Mouse (Mus musculus) c-Kit-positive CD71-negative TER-119-negative erythroid progenitor cells, embryonic 14.5 days (primary cell): ENCODE measurements around the gene Ccdc113.

Experiments
- DNase-seq: peaks from one replicate; pipeline ENCODE4 v3.0.0-alpha.2; 2013; ENCODE audit warnings: low read depth

Ccdc113 gene

DNA sequence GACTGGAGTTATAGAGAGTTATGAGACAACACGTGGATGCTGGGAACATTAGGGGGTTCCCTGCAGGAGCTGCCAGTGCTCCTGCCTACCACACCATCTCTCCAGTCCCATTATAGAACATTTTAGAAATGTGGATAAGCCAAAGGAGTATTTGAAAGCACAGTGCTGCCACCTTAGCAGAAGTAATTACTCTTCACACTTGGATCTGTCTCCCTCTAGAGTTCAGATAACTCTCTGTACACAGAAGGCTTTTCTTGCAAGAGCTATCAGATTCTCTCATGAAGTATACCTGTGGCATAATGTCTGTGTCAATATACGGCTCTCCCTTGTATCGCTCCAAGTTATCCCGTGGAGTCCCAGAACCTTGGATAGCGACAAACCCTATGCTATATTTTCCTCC is 5.6 kb downstream of the Ccdc113 start:
- no peak for DNase-seq

DNA sequence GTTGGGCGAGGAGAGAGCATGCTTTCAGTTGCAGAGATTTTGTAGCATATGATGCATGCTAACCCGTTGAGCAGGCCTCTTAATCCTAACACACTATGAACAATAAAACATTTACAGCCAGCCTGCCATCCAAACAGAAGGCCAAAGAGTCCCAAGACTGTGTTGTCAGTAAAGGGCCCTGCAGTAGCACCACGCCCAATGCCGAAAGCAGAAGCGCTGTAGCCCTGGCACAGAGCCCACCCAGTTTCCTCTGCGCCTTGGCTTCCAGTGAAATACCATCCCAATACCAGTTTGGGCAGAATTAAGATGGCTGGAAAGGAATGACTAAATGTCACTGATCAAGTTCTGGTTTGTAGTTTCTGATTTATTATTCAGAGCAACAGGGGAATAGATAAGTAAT is 8.3 kb downstream of the Ccdc113 start:
- DNase-seq: no peak

DNA sequence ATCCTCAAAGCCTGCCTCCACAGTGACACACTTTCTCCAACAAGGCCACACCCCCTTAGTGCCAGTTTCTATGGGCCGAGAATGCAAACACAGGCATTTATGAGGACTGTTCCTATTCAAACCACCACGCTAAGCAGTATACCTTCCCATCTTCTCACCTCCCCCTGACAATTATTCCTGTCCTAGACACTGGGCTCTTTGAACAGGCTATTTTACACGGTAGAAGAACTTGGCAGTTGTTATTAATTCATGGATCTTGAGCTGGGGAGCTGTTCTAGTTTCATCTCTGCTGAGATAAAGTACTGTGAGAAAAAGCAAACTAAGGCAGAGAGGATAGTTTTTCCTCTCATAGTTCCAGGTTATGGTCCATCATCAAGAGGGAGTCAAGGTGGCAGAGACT is 9.2 kb downstream of the Ccdc113 start:
- DNase-seq: no peak

DNA sequence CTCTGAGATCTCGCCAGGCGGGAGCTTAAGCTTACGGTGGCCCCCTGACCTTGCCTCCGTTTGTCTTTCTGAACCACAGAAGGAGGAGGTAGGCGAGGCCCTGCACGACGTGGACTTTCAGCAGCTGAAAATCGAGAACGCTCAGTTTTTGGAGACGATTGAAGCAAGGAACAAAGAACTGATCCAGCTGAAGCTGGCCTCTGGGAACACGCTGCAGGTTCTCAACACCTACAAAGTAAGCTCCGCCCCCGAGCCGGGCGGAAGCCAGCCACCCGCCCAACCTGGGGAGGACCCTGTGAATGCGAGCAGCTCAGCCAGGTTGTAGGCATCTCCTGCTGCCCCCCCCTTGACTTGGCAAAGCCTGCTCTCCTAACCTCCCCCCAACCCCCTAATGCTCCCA is 11.9 kb downstream of the Ccdc113 start:
- DNase-seq: no peak

DNA sequence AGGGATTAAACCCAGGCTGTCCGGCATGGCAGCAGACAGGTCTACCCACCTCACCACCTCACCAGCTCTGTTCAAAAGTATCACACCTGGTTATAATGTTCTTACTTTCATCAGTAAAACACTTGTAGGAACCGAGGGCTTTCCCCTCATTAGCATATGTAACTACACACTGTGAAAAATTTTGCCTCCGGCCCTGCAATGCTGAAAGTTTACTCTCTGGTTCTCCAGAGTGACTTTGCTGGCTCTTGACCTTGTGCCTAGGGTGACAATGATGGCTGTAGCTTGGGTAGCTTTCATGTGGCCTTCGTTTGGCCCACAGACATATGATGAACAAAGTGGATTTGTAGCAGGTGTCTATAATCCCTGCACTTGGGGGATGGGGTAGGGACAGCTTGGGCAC is 13.1 kb downstream of the Ccdc113 start:
- no peak for DNase-seq

DNA sequence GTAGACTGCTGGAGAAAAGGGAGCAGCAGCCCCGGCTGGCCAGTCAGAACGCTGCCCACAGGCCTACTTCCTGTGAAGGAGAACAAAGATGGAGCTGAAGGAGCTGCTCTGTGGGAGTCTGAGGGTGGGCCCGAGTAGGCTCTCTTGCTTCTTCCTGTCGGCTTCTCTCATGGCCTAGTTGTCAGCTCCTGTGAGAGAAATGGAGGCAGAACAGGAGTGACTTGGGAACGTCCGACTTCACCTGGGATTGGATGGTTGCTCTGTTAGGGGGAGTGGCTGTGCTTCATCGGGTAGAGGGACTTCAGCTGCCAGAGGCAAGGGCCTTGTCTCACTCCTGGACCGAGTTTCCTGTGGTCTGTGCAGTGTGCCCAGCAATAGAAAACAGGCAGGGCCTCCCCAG is 14.0 kb downstream of the Ccdc113 start:
- no peak for DNase-seq

DNA sequence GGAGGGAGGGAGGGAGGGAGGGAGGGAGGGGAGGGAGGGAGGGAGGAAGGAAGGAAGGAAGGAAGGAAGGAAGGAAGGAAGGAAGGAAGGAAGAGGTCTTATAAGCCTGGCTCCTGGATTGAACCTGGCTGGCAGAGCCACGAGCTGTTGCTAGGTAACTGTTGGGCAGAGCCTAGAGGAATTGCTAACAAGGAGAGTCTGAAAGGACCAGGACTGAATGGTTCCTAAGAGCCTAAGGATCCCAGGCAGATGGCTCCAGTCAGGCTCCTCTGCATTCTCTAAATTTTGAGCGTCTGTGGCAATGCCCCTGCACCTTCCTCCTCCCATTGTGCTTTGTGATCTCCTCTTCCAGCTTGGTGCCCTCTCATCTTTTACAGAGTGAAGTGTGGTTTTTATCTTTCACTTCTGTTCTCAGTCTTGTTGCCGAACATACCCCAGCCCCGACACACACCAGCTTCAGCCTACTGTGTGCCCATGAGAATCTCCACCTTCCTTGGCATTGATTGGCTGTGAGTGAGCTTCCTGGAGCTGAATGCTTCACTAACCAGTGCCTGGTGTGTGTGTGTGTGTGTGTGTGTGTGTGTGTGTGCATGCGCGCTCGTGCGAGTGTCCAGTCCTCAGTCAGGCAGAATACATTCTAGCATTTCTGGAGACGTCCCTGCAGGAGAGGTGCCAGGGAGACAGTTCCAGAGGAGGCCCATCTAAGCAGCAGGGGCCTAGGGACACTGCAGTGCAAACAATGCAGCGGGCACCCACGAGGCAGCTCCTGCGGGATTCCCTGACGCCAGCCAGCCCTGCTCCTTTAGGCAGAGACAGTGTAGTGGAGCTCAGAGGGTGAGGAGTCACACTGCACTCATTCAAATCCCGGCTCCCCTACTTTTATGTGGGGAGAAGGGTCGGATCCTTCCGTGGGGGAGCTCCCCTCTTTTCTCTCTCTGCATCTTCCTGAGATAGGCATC is 16.3 kb downstream of the Ccdc113 start:
- DNase-seq: no peak

DNA sequence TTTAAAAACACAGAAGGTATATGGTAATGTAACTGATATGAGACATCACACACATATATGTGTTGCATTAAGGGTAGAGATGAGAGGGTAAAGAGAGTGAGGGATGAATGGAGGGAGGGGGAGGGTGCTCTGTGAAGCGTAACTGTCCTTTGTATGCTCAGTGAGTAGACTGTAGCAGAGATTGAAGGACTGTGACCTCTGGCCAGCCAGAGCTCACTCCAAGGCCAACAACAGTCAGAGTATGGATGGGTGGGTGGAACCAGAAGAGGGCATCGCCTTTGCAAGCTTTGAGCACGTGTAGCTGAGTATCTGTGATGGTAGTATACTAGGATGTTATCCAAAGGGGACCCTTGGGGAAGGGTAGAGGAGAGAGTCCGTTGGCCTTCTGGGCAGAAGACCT is 17.7 kb downstream of the Ccdc113 start:
- DNase-seq: no peak

DNA sequence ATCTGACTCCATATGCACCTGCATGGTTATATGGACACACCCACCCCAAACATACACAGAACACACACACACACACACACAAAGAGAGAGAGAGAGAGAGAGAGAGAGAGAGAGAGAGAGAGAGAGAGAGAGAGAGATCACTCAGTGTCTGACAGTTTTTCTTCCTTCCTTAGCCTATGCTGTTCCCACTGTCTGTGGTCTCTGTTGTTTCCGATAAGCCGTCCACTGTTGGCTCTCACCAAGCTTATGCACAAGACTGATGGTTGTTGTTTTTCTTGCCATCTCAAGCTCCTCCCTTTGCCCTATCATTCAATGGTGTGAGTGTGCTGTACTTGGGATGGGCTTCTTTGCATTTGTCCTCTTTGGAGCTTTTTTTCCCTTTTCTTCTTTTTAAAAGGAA is 22.1 kb downstream of the Ccdc113 start:
- DNase-seq: no peak

DNA sequence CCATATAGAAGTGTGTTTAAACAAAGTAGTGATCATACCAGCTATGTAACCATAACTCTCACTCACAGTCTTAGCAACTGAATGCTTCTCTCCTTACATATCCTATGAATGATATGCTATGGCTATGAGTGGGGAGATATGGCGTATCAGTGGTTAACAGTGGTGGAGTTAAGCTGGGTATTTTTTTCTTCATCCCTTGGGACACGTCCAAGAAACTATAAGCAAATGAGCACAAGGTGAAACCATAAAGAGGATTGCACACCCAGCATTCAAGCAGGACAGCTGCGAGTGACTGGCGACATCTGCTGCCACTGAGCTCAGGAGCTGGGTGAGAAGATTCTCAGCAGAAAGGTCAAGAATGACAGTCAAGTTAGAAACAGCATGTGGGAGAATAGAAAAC is 32.3 kb downstream of the Ccdc113 start:
- no peak for DNase-seq

DNA sequence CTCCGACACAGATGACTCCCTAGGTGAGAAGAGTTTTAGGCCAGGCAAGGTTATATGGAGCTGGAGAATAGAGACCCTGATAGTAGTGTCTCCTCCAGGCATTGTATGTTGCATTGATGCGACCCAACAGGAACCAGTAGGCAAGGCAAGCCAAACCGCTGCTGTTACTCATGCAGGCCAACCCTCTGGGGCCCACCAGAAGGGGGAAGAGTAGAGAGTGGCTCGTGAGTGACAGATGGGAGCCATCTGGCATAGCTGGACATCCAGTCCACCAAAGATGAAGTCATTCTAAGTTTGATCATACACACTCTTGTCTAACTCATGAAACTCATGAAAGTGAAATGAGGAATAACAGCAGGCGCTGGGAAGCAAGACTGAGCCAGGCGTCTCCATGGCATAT is 32.9 kb downstream of the Ccdc113 start:
- DNase-seq: no peak

DNA sequence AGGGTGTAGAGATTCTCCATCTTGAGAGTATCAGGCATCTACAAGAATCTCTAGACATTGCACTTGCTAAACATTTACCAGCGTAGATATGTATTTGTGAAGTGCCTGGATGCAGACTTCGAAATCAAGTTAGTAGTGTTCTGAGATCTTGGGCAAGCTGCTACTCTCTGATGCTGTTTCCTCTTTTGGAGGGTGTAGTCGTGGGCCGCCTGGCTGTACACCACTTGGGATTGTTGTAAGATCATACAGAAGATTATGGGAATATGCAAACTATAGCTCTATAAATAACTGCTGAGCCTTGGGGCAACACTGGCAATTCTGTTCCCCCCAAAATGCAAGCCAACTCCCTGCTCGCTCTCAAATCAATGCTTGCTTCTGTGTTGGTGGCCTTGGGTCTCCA is 39.3 kb downstream of the Ccdc113 start:
- DNase-seq: no peak

DNA sequence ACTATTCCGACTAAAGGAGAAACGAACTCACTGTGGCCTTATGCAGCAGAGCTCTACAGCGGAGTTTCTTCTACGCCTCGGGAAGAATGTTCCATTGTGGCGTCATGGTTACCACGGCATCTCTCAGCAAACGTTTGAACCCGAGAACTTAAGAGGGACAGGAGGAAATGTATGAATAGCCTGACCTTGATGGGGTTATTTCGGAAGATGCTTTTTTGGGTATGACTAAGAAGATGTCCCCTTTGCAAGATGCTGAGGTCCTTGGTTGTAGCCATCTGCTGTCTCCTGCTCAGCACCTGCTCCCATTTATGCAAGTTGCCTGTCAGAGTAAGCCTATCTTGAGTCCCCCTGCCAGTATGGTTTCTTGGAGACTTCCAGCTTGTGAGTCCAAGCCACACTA is 42.4 kb downstream of the Ccdc113 start, which contains the start of gene Prss54:
Prss54 (minus strand) TSS at position 101 of the 400 bp plus-strand sequence.
- no peak for DNase-seq

DNA sequence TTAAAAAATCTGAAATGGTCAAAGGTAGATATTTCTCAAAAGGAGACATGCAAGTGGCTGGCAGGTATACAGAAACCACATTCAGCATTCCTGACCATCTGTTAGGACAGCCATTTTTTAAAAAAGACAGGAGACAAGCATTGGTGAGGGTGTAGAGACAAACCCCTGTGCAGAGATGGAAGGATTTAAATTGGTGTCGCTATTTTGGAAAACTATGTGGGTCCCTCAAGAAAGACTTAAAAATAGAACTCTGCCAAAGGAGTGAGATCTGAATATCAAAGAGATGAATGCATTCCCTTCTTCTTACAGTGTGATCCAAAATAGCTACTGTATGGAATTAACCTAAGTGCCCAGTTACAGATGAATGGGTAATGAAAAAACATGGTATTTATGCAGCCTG is 53.5 kb downstream of the Ccdc113 start:
- DNase-seq: no peak

DNA sequence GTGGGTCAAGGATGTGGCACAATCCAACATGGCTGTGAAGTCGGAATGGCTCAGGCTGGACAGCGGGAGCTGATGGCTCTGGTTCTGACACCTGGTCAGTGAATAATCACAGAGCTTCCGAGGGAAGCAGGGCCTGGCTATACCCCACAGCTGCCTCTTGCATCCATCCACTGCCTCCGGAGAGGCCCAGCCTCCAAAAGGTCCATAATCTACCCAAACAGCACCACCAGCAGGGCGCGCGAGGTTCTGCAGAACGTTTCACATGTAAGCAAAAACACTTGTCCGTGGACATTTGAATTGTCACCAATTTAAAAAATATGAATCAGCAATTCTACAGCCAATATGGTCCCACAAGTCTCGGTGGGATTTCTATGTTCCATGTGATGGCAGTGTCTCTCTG is 55.4 kb downstream of the Ccdc113 start:
- DNase-seq: no peak

DNA sequence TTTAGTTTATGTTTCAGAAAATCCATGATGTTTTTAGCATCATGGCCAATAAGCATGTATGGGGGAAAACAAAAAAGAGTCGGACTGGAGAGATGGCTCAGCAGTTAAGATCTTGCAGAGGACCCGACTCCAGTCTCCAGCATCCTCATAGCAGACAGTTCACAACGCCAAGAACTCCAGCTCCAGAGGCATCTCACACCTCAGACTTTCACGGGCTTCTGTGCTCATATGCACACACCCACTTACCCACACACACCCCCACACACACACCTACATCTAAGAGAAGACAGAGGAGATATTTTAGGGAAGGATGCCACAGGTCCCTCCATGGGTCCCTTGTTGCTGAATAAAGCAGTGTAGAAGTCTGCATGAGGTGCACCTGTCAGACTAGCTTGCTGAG is 56.7 kb downstream of the Ccdc113 start:
- no peak for DNase-seq

DNA sequence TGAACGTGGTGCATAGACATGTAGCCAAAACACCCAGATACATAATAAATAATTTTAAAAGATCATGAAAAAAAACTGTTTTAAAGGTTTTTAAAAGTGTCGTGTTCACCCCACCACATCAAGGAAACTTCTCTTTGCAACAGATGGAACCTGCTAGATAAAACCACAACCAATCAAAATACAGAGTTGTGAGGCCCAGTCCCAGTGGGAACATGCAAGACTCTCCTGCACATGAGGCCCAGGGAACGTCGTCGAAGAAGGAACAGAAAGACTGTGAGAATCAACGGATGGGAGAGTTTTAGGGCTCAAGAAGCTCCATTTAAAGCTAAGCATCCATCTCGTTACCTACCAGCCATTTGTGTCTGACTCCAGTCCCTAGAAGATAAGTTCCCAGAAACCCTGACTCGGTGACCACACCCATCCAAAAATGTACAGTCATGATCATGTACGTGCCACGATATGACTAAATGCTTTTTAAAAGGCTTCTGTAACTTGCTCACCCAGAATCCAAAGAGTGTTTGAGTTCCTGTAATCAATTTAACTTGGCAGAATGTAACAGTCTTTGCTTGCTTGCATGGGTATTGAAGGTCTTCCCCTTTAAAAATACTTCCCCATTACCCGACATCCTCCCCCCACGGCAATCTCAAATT is 58.4 kb downstream of the Ccdc113 start:
- DNase-seq: no peak

DNA sequence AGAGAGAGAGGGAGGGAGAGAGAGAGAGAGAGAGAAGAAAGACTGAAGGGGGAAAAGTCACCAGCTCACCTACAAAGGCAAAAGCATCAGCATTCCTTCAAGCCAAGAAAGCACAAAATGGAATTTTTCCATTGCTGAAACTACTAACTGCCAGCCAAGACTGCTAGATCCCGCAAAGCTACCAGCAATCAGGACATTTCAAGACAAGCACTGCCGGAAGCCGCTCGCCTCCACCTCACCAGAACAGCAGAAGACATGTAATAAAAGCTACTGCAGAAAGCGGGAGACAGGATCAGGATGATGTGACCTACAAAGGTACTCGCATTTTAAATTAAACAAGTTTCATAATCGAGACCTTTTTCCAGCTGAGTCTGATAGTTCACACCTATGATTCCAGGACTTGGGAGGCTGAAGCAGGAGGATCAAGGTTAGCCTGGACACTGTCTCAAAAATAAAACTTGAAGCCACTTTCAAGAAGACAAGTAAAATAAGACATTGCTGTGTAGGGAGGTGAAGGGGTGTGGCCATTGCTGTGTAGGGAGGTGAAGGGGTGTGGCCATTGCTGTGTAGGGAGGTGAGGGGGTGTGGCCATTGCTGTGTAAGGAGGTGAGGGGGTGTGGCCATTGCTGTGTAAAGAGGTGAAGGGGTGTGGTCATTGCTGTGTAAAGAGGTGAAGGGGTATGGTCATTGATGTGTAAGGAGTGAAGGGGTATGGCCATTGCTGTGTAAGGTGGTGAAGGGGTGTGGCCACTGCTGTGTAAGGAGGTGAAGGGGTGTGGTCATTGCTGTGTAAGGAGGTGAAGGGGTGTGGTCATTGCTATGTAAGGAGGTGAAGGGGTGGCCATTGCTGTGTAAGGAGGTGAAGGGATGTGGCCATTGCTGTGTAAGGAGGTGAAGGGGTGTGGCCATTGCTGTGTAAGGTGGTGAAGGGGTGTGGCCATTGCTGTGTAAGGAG is 59.8 kb downstream of the Ccdc113 start:
- no peak for DNase-seq

DNA sequence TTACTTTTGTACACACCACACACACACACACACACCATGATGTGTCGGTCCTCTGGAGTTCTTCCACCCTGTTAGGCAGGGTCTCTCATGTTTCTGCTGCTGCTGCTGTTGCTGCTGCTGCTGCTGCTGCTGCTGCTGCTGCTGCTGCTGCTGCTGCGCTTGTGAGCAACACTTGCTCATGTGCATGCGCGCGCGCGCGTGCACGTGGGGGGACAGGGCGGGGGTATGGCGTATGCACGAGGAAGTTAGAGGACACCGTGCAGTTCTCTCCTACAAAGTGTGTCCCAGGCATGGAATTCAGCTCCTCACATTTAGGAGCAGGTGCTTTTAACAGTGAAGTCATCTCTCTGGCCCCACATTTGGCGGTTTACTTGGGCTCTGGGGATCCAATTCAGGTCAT is 61.2 kb downstream of the Ccdc113 start:
- DNase-seq: no peak

DNA sequence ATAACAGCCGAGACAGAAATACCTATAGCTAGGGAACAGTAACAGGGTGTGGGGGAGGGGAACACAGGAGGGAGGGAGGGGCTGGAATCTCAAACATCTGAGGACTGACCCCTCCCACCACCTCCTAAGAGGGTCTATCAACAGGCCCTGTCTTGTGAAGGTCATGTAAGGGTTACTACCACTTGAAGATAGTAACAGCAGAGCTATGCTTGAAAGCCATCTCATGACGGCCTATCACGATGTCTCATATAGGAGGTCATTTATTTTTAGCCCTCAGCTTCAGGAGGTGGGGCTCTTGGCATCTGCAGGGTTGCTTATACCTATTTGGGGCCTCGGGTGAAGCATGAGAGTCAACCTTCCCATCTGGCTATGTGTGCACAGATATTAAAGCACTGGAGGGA is 63.0 kb downstream of the Ccdc113 start:
- DNase-seq: no peak

DNA sequence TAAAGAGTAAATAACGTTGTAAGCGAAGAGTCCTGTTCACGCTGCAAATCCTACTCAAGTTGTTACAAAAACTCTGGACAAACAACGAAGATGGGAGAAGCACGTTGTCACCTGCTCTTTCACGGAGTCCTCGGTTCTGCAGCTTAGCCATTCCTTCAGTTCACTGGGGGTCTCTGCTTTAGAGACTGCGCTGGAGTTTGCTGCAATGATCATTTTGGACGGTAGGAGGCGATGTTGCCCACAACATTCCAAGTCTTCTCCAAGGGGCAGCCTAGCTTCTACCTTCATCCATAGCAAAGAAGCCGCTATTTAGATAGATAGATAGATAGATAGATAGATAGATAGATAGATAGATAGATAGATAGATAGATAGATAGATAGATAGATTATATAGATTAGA is 66.0 kb downstream of the Ccdc113 start:
- peak; percentile 34 for DNase-seq

DNA sequence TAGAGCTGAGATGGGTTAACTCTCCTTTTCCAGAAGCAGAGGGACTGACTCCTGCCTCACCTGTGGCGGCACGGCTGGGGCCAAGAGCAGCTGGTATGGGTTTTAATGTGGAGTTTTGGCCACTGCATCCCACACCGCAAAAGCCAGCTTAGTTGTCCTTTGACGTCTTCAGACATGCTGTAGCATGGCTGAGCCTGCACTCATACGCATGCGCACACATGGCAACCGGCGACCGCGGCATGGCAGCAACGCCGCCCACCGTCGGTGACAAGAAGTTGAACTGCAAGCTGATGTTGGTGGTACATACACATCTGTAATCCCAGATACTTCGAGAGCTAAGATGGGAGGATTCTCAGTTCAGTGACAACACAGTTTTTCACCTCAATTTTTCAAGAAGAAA is 67.4 kb downstream of the Ccdc113 start:
- no peak for DNase-seq
